Mouse (Mus musculus): ENCODE data around the gene Swi5.

Gene Swi5

DNA sequence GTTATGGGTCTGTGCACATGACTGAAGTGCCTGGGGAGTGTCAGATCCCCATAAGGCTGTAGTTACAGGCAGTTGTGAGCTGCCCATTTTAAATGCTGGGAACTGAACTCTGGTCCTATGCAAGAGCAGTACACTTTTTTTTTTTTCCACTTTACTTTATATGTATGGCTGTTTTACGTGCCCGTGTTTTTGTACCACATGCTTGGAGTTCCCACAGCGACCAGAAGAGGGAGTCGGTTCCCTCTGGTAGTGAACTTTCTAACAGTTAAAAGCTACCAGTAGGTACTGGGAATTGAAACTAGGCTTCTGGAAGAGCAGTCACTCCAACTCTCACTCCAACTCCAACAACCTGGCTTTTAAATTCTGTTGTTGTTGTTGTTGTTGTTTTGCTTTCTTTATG is 27.2 kb downstream of the Swi5 start:
- DNase-seq (ENCODE audit: low read depth, low spot score) = no peak

DNA sequence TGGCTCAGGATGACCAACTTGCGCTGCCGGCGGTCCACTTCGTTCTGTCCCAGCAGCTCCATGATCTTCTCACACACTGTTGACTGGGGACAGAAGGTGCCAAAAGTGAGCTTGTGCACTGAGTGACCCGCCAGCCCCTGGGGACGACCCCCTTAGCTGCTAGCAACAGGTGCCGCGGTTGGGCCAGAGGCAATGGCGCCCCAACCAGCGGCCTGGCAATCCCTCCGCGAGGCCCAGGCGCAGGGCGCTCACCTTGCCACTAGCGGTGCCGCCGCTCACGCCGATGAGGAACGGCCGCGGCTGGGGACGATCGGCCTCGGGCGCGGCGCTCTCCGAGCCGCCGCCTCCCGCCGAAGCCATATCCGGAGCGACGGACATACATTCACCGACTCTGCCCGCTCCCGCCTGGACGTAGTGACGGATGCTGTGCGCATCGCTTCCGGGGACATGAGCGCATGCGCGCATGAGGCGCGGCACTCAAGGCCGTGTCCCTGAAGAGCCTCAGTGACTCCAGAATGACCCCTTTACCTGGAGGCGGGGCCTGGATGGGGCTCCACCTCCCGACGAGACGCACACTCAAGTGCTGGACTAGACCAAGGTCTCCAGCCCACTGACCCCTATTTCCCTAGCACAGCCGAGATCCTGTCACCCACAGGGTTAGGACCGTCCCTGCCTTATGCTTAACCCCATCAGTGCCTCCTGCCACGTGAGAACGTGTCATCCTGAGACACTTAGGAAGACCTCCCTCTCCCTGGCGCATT is 28.0 kb downstream of the Swi5 start, which contains the start of gene Uck1:
Uck1 (minus strand) TSS at position 503 of the 761 bp plus-strand sequence.
- DNase-seq (ENCODE audit: low read depth, low spot score) = peak; percentile 85

DNA sequence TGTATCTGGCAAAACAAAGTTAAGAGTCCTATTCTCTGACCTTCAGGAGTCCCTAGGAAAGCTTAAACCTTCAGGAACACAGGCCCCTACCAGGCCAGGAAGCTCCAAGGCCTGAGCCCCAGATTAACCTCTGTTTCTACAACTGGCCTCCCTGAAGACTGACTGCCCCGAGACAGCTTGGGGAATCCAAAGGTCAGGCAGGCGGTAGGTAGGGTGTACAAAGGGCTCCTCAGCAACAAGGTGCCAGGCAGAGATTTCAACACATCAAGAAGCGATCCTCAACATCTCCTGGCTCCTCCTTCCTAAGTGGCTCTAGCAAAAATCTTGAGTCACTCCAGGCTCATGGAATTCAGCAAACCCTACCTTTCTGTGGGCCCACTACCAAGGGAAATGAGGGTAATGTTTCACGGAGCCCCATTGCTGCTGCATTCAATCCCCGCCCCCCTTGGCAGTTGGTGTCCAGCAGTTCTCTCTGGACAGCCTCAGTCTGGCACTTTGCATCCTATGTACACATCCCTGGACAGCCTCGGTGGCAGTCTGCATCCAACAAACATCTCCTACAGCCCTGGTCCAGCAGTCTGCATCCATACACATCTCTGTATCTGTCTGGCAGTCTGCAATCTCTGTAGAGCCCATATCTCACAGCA is 28.9 kb downstream of the Swi5 start:
- no peak for DNase-seq (ENCODE audit: low read depth, low spot score)

DNA sequence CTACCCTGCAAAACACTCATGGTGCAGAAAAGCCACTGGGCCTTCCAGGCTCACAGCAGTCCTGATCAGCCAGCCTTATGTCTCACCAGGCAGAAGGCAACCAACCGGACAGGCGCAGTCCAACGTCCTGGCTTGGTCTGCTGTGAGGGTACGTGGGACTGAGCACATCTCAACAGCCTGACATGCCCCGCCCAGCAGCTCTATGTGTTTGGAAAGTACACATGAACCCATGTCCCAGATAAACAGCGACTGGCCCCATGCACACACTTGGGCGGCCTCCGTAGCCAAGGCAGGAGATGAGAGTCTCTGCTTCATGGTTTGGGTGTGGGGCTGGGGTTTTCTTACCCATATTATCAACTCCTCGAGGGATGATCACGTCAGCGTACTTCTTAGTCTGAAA is 31.6 kb downstream of the Swi5 start:
- no peak for DNase-seq (ENCODE audit: low read depth, low spot score)

DNA sequence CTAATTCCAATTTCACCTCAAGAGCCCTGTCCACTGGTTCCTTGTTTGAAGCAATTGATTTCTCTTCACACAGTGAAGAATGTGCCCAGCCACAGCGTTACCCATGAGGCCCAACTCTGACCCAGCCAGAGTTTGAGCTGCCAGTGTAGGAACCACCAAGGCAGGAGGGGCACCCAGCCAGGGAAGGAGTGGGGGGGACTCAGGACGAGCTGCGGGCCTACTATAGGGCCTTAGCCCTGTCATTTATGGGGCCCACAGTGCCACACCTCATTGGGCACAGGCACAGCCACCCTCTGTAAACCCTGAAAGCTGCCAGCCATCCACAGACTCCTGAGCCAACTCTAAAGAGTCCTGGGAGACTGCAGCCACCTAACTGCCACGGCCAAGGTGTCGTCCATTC is 33.3 kb downstream of the Swi5 start:
- DNase-seq (ENCODE audit: low read depth, low spot score) = no peak

DNA sequence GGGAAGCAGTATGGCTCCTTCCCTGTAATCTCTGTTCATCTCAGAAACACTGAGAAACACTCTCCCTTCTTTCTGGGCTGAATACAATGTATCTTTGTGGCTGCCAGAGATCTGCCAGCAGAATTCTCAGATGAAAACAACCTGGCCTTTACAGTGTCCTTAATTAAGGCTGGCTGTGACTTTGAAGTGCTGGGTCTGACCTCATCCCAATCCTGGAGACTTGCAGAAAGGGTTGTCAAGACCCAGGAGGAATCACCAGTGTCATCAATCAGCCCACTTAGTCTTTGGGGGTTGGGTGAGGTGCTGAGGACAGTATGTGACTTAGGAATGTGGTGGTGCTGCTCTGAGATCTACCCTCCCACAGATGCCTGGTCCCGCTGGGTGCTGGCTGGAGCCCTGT is 34.5 kb downstream of the Swi5 start:
- no peak for DNase-seq (ENCODE audit: low read depth, low spot score)

DNA sequence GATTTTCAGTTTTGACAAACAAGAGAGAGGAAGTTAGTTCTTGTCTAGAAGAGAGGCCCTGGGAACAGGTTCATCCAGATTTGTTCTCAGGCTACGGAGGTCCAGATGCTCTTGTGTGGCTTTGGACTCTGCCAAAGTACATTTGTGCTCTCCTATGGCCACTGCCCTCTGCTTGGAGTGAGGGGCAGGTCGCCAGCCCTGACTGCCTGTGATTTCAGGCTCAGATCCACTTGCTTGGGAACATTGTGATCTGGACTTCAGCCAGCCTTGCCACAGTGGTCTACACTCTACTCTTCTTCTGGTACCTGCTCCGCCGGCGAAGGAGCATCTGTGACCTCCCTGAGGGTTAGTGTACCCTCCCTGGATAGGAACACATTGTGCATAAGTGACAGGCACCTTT is 35.2 kb downstream of the Swi5 start:
- DNase-seq (ENCODE audit: low read depth, low spot score) = no peak

DNA sequence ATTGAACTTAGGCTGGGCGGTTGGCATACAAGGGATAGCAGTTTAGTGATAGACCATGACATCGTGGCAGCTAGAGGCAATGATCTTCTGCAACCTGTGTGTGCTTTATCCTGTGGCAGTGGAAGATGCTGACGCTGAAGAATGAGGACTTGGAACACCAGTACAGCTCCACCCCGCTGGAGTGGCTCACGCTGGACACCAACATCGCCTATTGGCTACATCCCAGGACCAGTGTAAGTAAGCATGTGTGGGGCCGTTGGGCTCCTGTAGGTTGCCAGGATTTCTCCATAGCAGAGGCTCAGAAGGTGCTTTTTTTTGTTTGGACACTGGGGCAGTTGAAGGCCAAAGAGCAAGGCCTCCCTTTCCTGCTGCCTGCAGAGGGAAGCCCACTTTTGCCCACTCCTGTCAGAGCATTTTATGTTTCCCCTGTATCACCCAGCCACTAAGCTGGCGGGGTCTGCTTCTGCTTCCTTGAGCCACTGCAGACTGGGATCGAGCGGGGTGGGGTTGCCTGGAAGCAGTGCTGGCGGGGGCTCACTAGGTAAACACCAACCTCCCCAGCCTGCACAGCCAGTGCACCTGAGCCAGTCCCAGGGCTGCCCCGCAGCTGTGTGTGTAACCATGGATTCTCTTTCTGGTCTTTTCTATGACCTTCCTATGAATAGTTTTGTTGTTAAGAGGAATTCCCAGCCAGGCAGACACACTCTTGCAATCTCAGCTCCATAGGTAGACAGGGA is 35.9 kb downstream of the Swi5 start:
- DNase-seq (ENCODE audit: low read depth, low spot score) = no peak

DNA sequence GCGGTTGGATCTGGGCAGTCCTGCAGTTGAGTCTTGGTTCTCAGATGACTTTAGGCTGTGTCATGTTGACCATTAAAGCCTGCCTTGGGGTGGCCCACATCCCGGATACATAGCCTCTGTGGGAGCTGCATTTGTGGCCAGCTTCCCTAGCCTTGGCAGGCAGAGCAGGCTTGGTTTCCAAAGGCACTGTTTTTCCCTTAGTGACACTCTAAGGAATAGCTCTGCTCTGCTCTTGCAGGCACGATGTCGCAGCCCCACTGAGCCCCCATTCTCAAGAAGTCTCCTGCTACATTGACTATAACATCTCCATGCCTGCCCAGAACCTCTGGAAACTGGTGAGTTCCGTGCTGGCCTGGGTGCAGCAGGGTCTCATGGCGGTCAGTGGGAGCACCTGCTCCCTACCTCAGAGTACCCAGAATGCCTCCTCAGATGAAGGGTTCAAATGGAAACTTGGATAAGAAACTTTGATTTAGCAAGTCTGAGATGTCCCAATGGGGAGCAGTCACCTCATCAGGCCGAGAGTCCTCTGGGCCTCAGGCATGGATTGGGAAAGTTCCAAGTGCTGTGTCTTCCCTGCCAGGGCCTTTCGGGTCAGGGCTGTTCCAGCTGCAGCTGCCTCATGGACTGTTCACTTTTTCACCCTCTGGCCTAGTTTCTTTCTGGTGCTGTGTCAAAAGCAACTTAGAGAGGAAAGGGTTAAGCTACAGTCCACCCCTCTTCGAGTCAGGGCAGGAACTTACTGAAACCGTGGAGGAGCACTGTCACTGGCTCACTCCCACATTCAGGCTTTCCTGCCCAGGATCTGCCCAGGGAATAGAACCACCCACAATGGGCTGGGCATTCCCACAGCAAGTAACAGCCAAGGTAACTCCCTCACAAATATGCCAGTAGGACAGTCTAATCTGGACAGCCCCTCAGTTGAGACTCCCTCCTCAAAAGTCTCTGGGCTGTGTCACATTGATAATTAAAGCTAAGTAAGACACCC is 39.2 kb downstream of the Swi5 start:
- DNase-seq (ENCODE audit: low read depth, low spot score) = no peak

DNA sequence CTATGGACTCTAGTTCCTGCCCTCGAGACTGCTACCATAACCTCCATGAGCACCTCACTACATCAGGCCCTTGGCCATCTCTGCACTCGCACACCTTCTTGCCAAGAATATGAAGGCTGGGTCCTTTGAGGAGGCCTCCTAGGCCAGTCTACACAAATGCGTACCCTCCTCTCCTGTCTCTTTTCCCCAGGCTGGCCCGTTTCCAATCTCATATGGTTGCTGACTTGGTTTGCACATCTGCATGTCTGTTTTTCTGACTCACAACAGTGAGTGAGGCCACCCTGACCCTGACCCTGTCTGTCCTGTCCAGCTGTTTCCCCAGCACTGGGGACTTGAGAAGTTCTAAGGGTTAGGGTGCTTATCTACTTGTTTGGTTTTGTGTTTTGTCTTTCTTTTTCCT is 41.1 kb downstream of the Swi5 start:
- DNase-seq (ENCODE audit: low read depth, low spot score) = no peak

DNA sequence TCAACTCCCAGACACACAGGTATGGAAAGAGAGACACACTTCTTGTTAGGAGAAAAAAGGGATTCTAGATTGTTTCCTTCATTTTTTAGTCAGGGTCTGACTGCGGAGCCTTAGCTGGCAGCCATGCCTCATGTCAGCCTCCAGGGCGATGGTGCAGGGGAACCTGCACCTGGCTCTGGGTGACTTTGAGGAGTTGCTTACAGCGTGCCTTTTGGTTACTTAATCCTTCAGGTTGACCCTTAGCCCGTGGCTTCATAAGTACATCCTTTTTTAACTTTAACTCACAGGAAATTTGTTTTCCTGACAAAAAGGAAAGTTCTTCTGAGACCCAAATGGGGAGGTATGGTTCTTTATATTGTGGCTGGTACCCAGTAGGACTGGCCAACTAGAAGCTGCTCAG is 44.9 kb downstream of the Swi5 start:
- no peak for DNase-seq (ENCODE audit: low read depth, low spot score)

DNA sequence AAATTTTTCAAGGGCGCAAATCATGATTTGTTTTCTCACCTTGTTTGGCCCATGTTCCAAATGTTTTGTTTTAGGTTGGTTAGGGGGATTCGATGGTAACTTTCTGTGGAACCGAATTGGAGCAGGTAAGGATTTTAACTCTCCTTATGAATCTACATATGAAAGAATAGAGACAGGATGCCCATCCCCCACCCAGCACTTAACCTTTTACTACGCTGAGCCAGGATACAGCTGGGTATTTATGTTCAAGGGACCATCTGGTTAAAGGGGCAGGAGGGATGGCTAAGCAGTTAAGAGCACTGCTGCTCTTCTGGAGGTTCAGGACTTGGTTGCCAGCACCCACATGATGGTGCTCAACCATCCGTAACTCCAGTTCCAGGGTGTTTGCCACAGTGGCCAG is 47.3 kb downstream of the Swi5 start:
- no peak for DNase-seq (ENCODE audit: low read depth, low spot score)

DNA sequence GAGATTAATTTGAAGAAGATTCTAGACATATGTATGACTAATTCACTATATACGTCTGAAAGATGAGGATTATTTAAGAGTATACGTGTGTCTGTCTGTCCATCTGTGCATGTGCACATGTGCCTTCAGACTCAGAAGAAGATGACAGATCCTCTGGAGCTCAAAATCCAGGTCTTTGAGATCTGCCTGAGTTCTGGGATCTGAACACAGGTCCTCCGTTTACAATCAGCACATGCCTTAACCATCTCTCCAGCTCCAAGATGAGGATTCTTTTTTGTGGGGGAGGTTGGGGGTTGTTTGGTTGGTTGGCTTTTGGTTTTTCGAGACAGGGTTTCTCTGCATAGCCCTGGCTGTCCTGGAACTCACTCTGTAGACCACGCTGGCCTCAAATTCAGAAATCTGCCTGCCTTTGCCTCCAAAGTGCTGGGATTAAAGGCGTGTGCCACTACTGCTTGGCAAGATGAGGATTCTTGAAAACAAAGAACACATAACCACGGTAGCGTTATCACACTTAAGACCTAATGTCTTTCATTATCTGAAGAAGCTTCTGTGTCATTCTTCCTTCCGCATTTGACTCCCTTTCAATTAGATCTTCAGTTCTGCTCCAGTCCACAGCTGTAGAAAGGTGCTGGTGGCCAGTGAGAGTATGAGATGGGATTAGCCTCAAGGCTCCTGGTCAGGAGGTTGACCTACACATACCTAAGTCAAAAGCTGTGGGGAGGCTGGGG is 49.0 kb downstream of the Swi5 start:
- DNase-seq (ENCODE audit: low read depth, low spot score) = no peak

DNA sequence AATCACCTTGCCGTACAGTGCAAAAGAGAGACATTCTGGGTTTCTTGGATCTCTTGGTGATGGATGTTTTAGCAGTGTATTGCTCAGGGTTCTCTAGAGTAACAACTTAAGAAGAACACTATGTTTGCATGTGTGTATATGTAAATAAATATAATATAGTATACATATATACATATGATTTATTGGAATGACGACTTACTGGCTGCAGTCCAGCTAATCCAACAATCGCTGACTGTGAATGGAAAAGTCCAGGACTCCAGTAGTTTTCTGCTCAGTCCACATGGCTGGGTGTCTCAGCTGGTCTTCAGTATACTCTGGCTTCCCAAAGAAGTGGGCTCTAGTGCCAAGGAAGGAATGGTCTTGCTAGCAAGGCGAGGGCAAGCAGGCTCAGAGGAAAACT is 50.3 kb downstream of the Swi5 start:
- no peak for DNase-seq (ENCODE audit: low read depth, low spot score)

DNA sequence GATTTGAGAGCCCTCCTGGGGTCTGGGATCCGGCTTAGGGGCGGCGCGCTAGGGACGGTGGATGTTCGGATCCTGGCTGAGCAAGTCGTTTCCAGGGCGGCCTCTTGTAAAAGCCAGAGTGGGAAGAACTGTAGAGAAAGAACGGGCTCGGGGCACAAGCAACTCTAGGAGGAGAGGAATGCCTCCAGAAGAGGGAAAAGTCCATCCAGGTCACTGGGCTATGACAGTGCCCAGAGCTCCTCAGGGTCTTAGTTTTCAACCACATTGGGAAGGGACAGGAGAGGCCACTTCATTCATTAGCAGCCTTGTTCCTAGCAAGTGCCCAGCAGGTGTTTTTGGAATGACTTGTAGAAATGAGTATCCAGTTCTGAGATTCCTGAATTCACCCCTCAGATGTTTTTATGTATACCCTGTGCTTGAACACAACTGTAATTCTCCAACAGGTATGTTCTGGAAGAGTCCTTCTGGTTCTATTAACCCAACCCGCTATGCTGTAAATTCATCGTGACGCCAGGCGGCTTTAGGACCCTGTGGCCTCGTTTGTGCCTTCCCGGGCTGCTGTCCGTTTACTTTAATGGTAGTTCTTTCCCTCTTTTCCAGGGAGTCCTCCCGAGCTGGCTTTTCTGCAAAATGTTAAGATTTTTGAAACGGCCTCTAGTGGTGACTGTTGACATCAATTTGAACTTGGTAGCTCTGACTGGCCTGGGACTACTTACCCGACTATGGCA is 51.0 kb downstream of the Swi5 start:
- peak; percentile 50 for DNase-seq (ENCODE audit: low read depth, low spot score)

DNA sequence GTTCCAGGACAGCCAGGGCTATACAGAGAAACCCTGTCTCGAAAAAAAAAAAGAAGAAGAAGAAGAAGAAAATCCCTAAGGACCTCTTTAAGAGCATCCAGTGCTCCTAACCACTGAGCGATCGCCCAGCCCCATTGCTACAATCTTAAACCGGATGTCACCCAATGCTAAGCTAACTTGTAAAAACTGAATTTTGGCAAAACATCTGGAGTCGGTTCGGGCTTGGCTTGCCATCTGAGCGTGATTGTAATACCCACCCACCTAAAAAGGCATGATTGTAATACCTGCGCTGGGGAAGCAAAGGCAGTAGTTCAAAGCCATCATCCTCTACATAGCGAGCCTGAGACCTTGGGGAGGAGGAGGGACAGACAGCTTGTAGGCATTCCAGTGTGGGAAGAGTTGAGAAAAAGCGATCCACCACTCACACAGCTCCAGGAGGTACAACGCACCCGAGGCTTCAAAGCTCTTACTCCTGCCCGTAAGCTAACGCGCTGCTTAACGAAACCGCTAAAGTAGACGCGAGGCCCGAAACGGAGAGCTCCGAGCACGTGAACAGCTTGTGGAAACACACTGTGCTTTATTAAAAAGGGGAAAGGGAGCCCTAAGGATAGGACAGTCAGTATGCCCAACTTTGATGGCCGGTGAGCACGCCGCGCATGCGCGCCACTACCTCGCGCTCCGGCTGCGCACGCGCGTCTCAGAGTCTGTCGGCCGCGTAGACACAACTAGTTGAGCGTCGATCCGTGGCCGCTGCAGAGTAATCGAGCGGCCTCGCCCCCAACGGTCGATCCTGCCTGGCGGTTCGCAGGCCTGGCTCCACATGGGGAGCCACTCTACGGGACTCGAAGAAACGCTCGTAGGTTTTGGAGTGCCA is 51.8 kb downstream of the Swi5 start, which contains the start of gene Pomt1:
Pomt1 (plus strand) TSS at position 705 of the 874 bp plus-strand sequence.
- peak; percentile 89 for DNase-seq (ENCODE audit: low read depth, low spot score)

DNA sequence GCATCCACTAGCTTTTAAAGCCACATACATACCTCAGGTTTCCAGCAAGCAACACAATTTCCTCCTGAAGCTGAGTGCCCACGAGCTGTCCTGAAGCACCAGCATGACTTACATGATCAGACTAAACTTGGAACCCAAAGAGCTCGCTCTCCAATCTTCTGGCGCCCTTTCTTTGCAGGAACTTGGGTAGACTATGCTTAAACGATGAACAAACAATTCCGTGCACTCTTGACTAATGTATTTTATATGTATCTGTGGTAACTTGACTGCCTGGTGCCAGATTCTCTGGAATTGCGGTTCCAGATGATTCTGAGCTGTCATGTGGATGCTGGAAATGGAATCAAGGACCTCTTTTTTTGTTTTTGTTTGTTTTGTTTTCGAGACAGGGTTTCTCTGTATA is 52.4 kb downstream of the Swi5 start:
- no peak for DNase-seq (ENCODE audit: low read depth, low spot score)

All from telencephalon, adult 2 months (tissue).